Comparison of ENCODE assay signal across 8 mouse cellular contexts in the genomic region with DNA sequence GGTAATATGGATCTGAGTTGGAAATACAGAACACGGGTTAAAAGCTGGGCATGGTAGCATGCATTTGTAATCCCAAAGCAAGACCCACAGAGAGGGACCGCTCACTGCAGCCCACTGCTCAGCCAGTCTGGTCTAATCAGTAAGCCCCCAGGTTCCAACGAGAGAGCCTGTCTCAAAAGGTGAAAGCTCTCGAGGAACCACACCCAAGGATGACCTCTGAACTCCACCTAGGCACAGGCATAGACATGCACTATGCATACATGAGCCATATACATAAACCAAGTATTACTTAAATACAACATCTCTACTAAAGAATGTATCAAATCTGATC. TPM values are rescaled to one million over a fixed set of nuclear protein-coding genes. Genes with fewer than 3 reads are reported as not detected.
DNase-seq lines count a peak whose midpoint lies in the region; ATAC-seq and TF ChIP-seq lines count a peak whose summit lies in the region.
"Not testable (repeated sequence)": the region's sequence is repeated elsewhere in the genome, so short reads cannot be mapped to it uniquely, and the experiment has no call there.

No protein-coding gene starts in this region.

- peak; percentile 68; the same call in 1 of the 2 replicates for ATAC-seq in embryonic facial prominence, embryonic 11.5 days (replicated peaks; ENCODE audit: insufficient number of reproducible peaks, low FRiP score, low TSS enrichment, low read depth)
- ATAC-seq in forebrain, embryonic 15.5 days (replicated peaks) = peak; percentile 65
- peak; percentile 65; the same call in 1 of the 2 replicates for ATAC-seq in hindbrain, embryonic 13.5 days (ENCODE audit: low FRiP score)
- ATAC-seq in intestine, embryonic 16.5 days = peak; percentile 38; the same call in 1 of the 2 replicates
- ATAC-seq in limb, embryonic 12.5 days (ENCODE audit: insufficient number of reproducible peaks, insufficient read depth, low FRiP score, low TSS enrichment, low read depth) = peak; percentile 44; the same call in 1 of the 2 replicates
- ATAC-seq in midbrain, embryonic 11.5 days (ENCODE audit: low FRiP score) = peak; percentile 66
- peak; percentile 70 for ATAC-seq in neural tube, embryonic 11.5 days (ENCODE audit: insufficient read depth, low FRiP score, low TSS enrichment)
- peak; percentile 63 for ATAC-seq in stomach, postnatal 0 days (ENCODE audit: low FRiP score, low TSS enrichment)

- H3K4me1 ChIP-seq in embryonic facial prominence, embryonic 11.5 days (ENCODE audit: control insufficient read depth, insufficient read depth, low read length); forebrain, embryonic 15.5 days; hindbrain, embryonic 13.5 days (replicated peaks); intestine, embryonic 16.5 days (ENCODE audit: control insufficient read depth, insufficient read depth, low read length); limb, embryonic 12.5 days (replicated peaks); midbrain, embryonic 11.5 days (ENCODE audit: control insufficient read depth, insufficient read depth, low read length); neural tube, embryonic 11.5 days (ENCODE audit: control insufficient read depth, insufficient read depth, low read length); stomach, postnatal 0 days (replicated peaks; ENCODE audit: control insufficient read depth, insufficient read depth): not testable (repeated sequence)

- not testable (repeated sequence) for H3K4me2 ChIP-seq in embryonic facial prominence, embryonic 11.5 days (ENCODE audit: low read depth, low read length); forebrain, embryonic 15.5 days (replicated peaks); hindbrain, embryonic 13.5 days; intestine, embryonic 16.5 days (ENCODE audit: low read depth, low read length); limb, embryonic 12.5 days; midbrain, embryonic 11.5 days; neural tube, embryonic 11.5 days (ENCODE audit: low read depth); stomach, postnatal 0 days (replicated peaks; ENCODE audit: low read depth)

- not testable (repeated sequence) for H3K27me3 ChIP-seq in embryonic facial prominence, embryonic 11.5 days (ENCODE audit: control insufficient read depth, insufficient read depth, low read length); forebrain, embryonic 15.5 days; hindbrain, embryonic 13.5 days; intestine, embryonic 16.5 days (replicated peaks; ENCODE audit: control insufficient read depth, insufficient read depth, low read length); limb, embryonic 12.5 days; midbrain, embryonic 11.5 days (ENCODE audit: control insufficient read depth, insufficient read depth, low read length); neural tube, embryonic 11.5 days (ENCODE audit: control insufficient read depth, insufficient read depth, low read length); stomach, postnatal 0 days (ENCODE audit: control insufficient read depth, insufficient read depth, low read length)

- TF ChIP-seq CTCF in stomach, postnatal 0 days (IDR thresholded peaks at IDR 0.05; ENCODE audit: low read depth) = not testable (repeated sequence)

- not testable (repeated sequence) for H3K27ac ChIP-seq in embryonic facial prominence, embryonic 11.5 days (replicated peaks; ENCODE audit: low read depth, low read length); forebrain, embryonic 15.5 days (replicated peaks); hindbrain, embryonic 13.5 days; intestine, embryonic 16.5 days (ENCODE audit: low read length); limb, embryonic 12.5 days; midbrain, embryonic 11.5 days (ENCODE audit: low read depth, low read length); neural tube, embryonic 11.5 days (ENCODE audit: low read depth, low read length); stomach, postnatal 0 days (replicated peaks)

- not testable (repeated sequence) for H3K36me3 ChIP-seq in embryonic facial prominence, embryonic 11.5 days (replicated peaks; ENCODE audit: control insufficient read depth, insufficient read depth, low read depth, low read length); forebrain, embryonic 15.5 days; hindbrain, embryonic 13.5 days; intestine, embryonic 16.5 days (ENCODE audit: control insufficient read depth, insufficient read depth, low read length); limb, embryonic 12.5 days; midbrain, embryonic 11.5 days (ENCODE audit: control insufficient read depth, insufficient read depth, low read length); neural tube, embryonic 11.5 days (ENCODE audit: control insufficient read depth, insufficient read depth, low read length); stomach, postnatal 0 days (ENCODE audit: control insufficient read depth, insufficient read depth, low read length)

- H3K9ac ChIP-seq in embryonic facial prominence, embryonic 11.5 days (replicated peaks; ENCODE audit: low read length); forebrain, embryonic 15.5 days (replicated peaks); hindbrain, embryonic 13.5 days; intestine, embryonic 16.5 days (ENCODE audit: low read depth, low read length); limb, embryonic 12.5 days (replicated peaks); midbrain, embryonic 11.5 days (ENCODE audit: low read length); neural tube, embryonic 11.5 days (ENCODE audit: low read length); stomach, postnatal 0 days (ENCODE audit: low read length): not testable (repeated sequence)

- TF ChIP-seq EP300 in stomach, postnatal 0 days (optimal IDR thresholded peaks at IDR 0.05) = not testable (repeated sequence)

- not testable (repeated sequence) for H3K9me3 ChIP-seq in embryonic facial prominence, embryonic 11.5 days (replicated peaks; ENCODE audit: control insufficient read depth, low read length); forebrain, embryonic 15.5 days; hindbrain, embryonic 13.5 days; intestine, embryonic 16.5 days (ENCODE audit: control insufficient read depth, low read length); limb, embryonic 12.5 days; midbrain, embryonic 11.5 days (ENCODE audit: control insufficient read depth, low read length); neural tube, embryonic 11.5 days (ENCODE audit: control insufficient read depth, low read length); stomach, postnatal 0 days (ENCODE audit: control insufficient read depth, low read length)

- not testable (repeated sequence) for DNase-seq in embryonic facial prominence, embryonic 11.5 days (ENCODE audit: low spot score); midbrain, embryonic 11.5 days (ENCODE audit: low spot score, missing footprints); neural tube, embryonic 11.5 days (ENCODE audit: low spot score); stomach, postnatal 0 days (ENCODE audit: low spot score)

- not testable (repeated sequence) for H3K4me3 ChIP-seq in embryonic facial prominence, embryonic 11.5 days (ENCODE audit: low read depth, low read length); forebrain, embryonic 15.5 days; hindbrain, embryonic 13.5 days; intestine, embryonic 16.5 days (ENCODE audit: low read length); limb, embryonic 12.5 days (replicated peaks); midbrain, embryonic 11.5 days (ENCODE audit: low read depth, low read length); neural tube, embryonic 11.5 days (ENCODE audit: low read depth, low read length); stomach, postnatal 0 days (ENCODE audit: low read depth, low read length)

- WGBS in embryonic facial prominence, embryonic 11.5 days = 78% methylated on average over 2 of the region's 4 CpGs
- 87% methylated on average over 4 of the region's 4 CpGs for WGBS in forebrain, embryonic 15.5 days
- WGBS in hindbrain, embryonic 13.5 days = 65% methylated on average over 4 of the region's 4 CpGs
- WGBS in intestine, embryonic 16.5 days = 91% methylated on average over 1 of the region's 4 CpGs
- 73% methylated on average over 2 of the region's 4 CpGs for WGBS in limb, embryonic 12.5 days
- 75% methylated on average over 2 of the region's 4 CpGs for WGBS in midbrain, embryonic 11.5 days
- WGBS in neural tube, embryonic 11.5 days = 90% methylated on average over 2 of the region's 4 CpGs
- WGBS in stomach, postnatal 0 days = 61% methylated on average over 2 of the region's 4 CpGs

RNA-seq across cellular contexts. Expression of a gene that starts 21.4 kb away (rescaled TPM):
- 54.8 and 63.8 TPM in 2 replicates for polyA plus RNA-seq in embryonic facial prominence, embryonic 11.5 days (2014; fragmentation: Nextera tagmentation; extraction: Ambion mirVana)
- polyA plus RNA-seq in forebrain, embryonic 15.5 days (2015; fragmentation: Nextera tagmentation; extraction: Ambion mirVana) = 16.7 and 22.1 TPM in 2 replicates
- 48.0 and 53.6 TPM in 2 replicates for polyA plus RNA-seq in hindbrain, embryonic 13.5 days (2015; fragmentation: Nextera tagmentation; extraction: Ambion mirVana)
- polyA plus RNA-seq in intestine, embryonic 16.5 days (2015; fragmentation: Nextera tagmentation; extraction: Ambion mirVana) = 58.7 and 69.7 TPM in 2 replicates
- polyA plus RNA-seq in limb, embryonic 12.5 days (2016; fragmentation: Nextera tagmentation; extraction: Ambion mirVana) = 27.0 and 46.0 TPM in 2 replicates
- 42.7 and 44.2 TPM in 2 replicates for polyA plus RNA-seq in midbrain, embryonic 11.5 days (2014; fragmentation: Nextera tagmentation; extraction: Ambion mirVana)
- polyA plus RNA-seq in neural tube, embryonic 11.5 days (2014; fragmentation: Nextera tagmentation; extraction: Ambion mirVana) = 53.1 and 54.3 TPM in 2 replicates
- polyA plus RNA-seq in stomach, postnatal 0 days (2015; fragmentation: Nextera tagmentation; extraction: Ambion mirVana) = 36.2 and 42.6 TPM in 2 replicates

RNA-seq across cellular contexts. Expression of a gene that starts 22.2 kb away (rescaled TPM):
- polyA plus RNA-seq in embryonic facial prominence, embryonic 11.5 days (2014; fragmentation: Nextera tagmentation; extraction: Ambion mirVana) = 18.5 and 21.5 TPM in 2 replicates
- 21.8 and 22.3 TPM in 2 replicates for polyA plus RNA-seq in forebrain, embryonic 15.5 days (2015; fragmentation: Nextera tagmentation; extraction: Ambion mirVana)
- 27.6 and 27.9 TPM in 2 replicates for polyA plus RNA-seq in hindbrain, embryonic 13.5 days (2015; fragmentation: Nextera tagmentation; extraction: Ambion mirVana)
- 4.7 and 5.2 TPM in 2 replicates for polyA plus RNA-seq in intestine, embryonic 16.5 days (2015; fragmentation: Nextera tagmentation; extraction: Ambion mirVana)
- 11.9 and 12.8 TPM in 2 replicates for polyA plus RNA-seq in limb, embryonic 12.5 days (2016; fragmentation: Nextera tagmentation; extraction: Ambion mirVana)
- polyA plus RNA-seq in midbrain, embryonic 11.5 days (2014; fragmentation: Nextera tagmentation; extraction: Ambion mirVana) = 25.4 and 25.6 TPM in 2 replicates
- polyA plus RNA-seq in neural tube, embryonic 11.5 days (2014; fragmentation: Nextera tagmentation; extraction: Ambion mirVana) = 24.4 and 28.8 TPM in 2 replicates
- 4.8 and 5.7 TPM in 2 replicates for polyA plus RNA-seq in stomach, postnatal 0 days (2015; fragmentation: Nextera tagmentation; extraction: Ambion mirVana)
